Mouse (Mus musculus): ENCODE measurements around the gene Olfr1100.

DNA sequence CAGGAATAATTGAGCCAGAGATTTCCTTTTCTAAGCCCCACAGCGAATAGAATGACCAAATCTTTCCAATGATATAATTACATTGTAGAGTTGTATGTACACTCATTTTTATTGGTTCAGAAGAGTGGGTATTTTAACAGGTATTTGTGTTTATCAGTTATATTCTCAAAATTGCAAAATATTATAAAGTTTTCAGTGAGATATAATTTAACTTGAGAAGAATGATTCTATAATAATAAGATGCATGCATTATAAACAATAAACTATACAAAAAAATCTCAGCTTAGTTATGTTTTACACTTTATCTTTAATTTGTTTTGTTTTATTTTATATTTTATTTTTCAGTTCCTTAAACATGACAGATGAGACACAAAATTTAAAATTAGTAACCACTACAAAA is 19.2 kb downstream of the Olfr1100 start, which contains the start of gene Olfr1099:
- TF ChIP-seq CTCF (IDR thresholded peaks at IDR 0.05; ENCODE audit: low read depth) (no peak), EP300 (IDR thresholded peaks at IDR 0.05; ENCODE audit: low read depth) (no peak)
